Mouse (Mus musculus): Measurements from ENCODE around the gene Lhx1. TPM values are rescaled to one million over a fixed set of nuclear protein-coding genes. Genes with fewer than 3 reads are reported as not detected.
A peak's percentile ranks its signal among the peaks of the same experiment; 100 is the strongest.

Lhx1 gene
- total RNA-seq, 2 experiments from 2014 or later, result 0.09 TPM; not detected in 1

- no peak for DNase-seq (ENCODE audit: extremely low spot score in 1 of 2, low spot score in 2 of 2)
- no peak overlapping the region for H3K4me3 ChIP-seq
- intact Hi-C loops (cut with DNase I), result loop anchor here (5.0 kb wide), 1 partner anchor 1313 kb away; no protein-coding TSS in a partner anchor
- no peak for TF ChIP-seq CTCF (IDR thresholded peaks at IDR 0.05)
- H3K27ac ChIP-seq, result no peak overlapping the region
Measured at GRCm38 (mm10) chr11:84523841-84524510, 1.4 kb downstream of the Lhx1 start.

DNA sequence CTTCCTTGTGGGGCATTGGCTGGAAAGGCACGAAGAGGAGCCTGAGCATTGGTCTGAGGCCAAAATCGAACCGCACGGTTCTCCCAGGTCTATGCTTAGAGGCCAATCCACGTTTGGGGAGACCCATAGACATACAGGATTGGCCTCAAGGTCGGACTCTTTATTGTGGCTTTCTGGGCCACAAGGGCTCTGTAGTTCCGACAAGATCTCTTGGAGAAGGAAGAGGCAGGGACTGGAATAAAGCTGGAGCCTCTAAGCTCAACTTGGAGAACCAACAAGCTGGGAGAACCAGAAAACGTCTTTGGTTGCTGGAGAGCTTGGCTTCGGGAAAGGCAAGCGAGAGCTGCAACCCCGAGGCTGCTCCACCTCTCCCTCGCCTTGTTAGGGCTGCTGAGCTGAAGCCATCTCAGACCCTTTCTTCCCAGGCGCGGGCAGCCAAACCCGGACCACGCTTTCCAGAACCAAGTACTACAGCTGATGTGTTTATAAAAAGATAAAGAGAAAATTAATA lies 2.0 kb downstream of the Lhx1 start:
- DNase-seq (ENCODE audit: extremely low spot score in 1 of 2, low spot score in 2 of 2), result no peak
- no peak for TF ChIP-seq CTCF (IDR thresholded peaks at IDR 0.05)
- Histone ChIP-seq H3K4me3 (no peak overlapping the region), H3K27ac (no peak overlapping the region)
- intact Hi-C loops (cut with DNase I), result loop anchor here (5.0 kb wide), 1 partner anchor 1314 kb away; no protein-coding TSS in a partner anchor

DNA sequence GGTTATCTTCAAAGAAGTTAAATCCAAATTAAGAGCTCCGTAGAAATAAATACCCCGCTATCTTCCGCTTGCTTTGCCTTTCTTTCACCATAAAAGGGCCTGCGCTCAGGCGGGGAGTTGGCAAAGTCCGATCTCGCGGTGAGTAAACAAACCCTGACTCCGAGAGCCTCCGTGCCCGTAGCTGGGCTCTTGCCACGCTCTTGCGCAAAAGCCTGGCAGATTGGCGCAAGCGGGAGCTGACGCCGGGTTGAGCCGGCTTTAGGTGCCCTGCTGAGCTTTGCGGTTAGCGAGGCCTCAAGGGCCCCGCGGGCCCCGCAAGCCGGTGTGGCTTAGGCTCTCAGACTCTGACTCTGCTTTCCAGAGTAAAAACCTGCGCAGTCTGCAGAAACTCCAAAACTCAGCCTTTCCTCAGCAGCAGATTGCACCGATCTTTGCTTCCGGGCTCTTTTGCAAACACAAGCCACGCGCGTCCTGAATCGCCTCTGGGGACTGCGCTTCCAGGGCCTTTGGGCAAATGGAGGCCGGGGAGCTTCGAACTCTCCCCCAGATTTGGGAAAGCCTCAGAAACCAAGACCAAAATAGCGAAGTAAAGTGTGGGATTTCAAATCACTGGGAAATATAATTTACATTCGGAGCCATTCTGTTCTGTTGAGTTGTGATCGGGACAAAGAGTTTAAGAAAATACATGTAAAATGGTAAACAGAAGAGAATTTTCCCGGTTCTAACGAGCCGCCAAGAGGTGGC lies 2.6 kb downstream of the Lhx1 start:
- DNase-seq (ENCODE audit: extremely low spot score in 1 of 2, low spot score in 2 of 2), result peak in 1 of 2 experiments; percentile 26
- Histone ChIP-seq H3K4me3 (no peak overlapping the region), H3K27ac (no peak overlapping the region)
- intact Hi-C loops (cut with DNase I), result loop anchor here (5.0 kb wide), 1 partner anchor 1315 kb away; no protein-coding TSS in a partner anchor
- TF ChIP-seq CTCF (IDR thresholded peaks at IDR 0.05), result no peak

GRCm38 (mm10) chr11:84521751-84522299 lies 3.5 kb downstream of the Lhx1 start:
- intact Hi-C loops (cut with DNase I), result loop anchor here (5.0 kb wide), 1 partner anchor 1315 kb away; no protein-coding TSS in a partner anchor
- no peak for TF ChIP-seq CTCF (IDR thresholded peaks at IDR 0.05)
- Histone ChIP-seq H3K4me3 (no peak overlapping the region), H3K27ac (no peak overlapping the region)
- DNase-seq (ENCODE audit: extremely low spot score in 1 of 2, low spot score in 2 of 2), result no peak

DNA sequence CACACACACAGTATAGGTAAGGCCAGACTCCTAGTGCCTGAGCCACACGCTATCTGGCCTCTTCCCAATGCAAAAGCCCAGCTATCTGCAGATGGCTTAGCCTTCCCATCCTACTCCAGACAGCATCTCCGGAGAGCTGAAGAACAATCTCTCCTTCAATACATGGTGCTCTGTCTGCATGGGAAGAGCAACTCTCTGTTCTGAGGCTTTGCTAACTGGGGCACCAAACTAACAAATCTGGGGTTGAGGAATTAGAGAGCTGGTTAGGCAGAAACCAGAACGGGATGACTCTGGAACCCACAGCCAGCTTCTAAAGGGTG lies 4.3 kb downstream of the Lhx1 start:
- Histone ChIP-seq H3K4me3 (no peak overlapping the region), H3K27ac (no peak overlapping the region)
- no peak for DNase-seq (ENCODE audit: extremely low spot score in 1 of 2, low spot score in 2 of 2)
- intact Hi-C loops (cut with DNase I), result loop anchor here (5.0 kb wide), 1 partner anchor 1316 kb away; no protein-coding TSS in a partner anchor
- no peak for TF ChIP-seq CTCF (IDR thresholded peaks at IDR 0.05)

GRCm38 (mm10) chr11:84520269-84521070 lies 4.9 kb downstream of the Lhx1 start:
- Histone ChIP-seq H3K4me3 (no peak overlapping the region), H3K27ac (no peak overlapping the region)
- intact Hi-C loops (cut with DNase I), result loop anchor here (5.0 kb wide), 1 partner anchor 1317 kb away; no protein-coding TSS in a partner anchor
- no peak for DNase-seq (ENCODE audit: extremely low spot score in 1 of 2, low spot score in 2 of 2)
- no peak for TF ChIP-seq CTCF (IDR thresholded peaks at IDR 0.05)

DNA sequence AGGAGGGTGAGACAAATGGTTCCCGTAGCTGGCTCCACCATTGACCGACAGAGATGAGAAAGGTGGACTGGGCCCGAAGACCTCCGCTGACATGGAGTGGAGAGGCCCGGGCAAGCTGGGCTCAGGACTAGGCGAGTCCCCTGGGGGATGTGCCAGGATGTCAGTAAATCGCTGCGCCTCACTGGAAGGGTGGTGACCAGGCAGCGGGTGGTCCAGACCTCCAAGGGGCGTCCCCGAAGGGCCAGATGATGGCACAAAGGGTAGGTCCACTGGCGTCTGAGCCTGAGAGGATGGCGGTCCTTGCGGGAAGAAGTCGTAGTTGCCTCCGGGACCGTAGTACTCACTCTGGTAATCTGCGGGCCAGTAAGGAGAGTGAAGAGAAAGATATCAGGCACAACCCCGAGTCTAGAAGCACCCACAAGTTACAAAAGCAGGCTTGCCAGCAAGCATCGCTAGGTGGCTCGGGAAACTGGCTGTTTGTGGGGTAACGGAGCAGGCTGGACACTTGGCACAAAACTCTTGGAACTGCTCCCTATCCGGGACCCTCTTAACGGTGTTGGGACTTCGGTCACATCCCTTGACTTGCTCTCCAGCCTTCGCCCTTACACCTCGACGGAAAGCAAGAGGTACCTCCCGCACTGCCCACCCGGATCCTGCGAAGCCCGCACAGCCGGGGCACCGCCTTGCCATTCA lies 5.6 kb downstream of the Lhx1 start:
- DNase-seq (ENCODE audit: extremely low spot score in 1 of 2, low spot score in 2 of 2), result no peak
- Histone ChIP-seq H3K4me3 (no peak overlapping the region), H3K27ac (no peak overlapping the region)
- intact Hi-C loops (cut with DNase I), result loop anchor here (5.0 kb wide), 1 partner anchor 1318 kb away; no protein-coding TSS in a partner anchor
- TF ChIP-seq CTCF (IDR thresholded peaks at IDR 0.05), result no peak

GRCm38 (mm10) chr11:84519036-84519435 lies 6.3 kb downstream of the Lhx1 start:
- TF ChIP-seq CTCF (IDR thresholded peaks at IDR 0.05), result no peak
- Histone ChIP-seq H3K4me3 (no peak overlapping the region), H3K27ac (no peak overlapping the region)
- DNase-seq (ENCODE audit: extremely low spot score in 1 of 2, low spot score in 2 of 2), result no peak
- intact Hi-C loops (cut with DNase I), result no loop called here

- H3K4me3 ChIP-seq, result no peak overlapping the region
- intact Hi-C loops (cut with DNase I), result no loop called here
- TF ChIP-seq CTCF (IDR thresholded peaks at IDR 0.05), result no peak
- no peak for DNase-seq (ENCODE audit: extremely low spot score in 1 of 2, low spot score in 2 of 2)
- no peak overlapping the region for H3K27ac ChIP-seq
Measured at GRCm38 (mm10) chr11:84518261-84518660, 7.1 kb downstream of the Lhx1 start.

DNA sequence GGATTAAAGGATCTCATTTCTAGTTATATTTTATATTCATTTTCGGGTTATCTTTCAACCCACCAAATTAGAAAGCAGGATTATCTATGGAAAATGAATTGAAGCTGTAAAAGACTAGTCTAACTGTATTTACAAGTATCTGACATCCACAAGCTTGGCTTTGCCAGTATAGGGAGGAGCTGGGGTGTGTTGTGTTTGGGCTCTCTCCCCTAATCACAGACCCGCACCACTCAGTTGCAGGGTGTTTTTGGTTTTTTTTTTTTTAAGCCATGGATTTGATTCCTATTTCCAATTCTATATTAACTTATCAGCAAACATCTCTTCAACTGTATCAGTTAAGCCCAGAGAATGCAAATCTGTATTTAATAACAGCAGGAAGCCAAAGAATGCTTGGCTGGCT lies 7.9 kb downstream of the Lhx1 start:
- H3K27ac ChIP-seq, result no peak overlapping the region
- no peak for DNase-seq (ENCODE audit: extremely low spot score in 1 of 2, low spot score in 2 of 2)
- H3K4me3 ChIP-seq, result no peak overlapping the region
- intact Hi-C loops (cut with DNase I), result loop anchor here (2.0 kb wide), 1 partner anchor 663 kb away; no protein-coding TSS in a partner anchor
- TF ChIP-seq CTCF (IDR thresholded peaks at IDR 0.05), result no peak
